Mouse (Mus musculus) spleen, postnatal 10 days (tissue): ENCODE results near the gene Krt79.

Experiments
- DNase-seq, 2 experiments: peaks; one replicate each; pipeline ENCODE4 v3.0.0; 2021 to 2022; ENCODE audit warnings: low spot score in 2 of 2

Krt79 gene

DNA sequence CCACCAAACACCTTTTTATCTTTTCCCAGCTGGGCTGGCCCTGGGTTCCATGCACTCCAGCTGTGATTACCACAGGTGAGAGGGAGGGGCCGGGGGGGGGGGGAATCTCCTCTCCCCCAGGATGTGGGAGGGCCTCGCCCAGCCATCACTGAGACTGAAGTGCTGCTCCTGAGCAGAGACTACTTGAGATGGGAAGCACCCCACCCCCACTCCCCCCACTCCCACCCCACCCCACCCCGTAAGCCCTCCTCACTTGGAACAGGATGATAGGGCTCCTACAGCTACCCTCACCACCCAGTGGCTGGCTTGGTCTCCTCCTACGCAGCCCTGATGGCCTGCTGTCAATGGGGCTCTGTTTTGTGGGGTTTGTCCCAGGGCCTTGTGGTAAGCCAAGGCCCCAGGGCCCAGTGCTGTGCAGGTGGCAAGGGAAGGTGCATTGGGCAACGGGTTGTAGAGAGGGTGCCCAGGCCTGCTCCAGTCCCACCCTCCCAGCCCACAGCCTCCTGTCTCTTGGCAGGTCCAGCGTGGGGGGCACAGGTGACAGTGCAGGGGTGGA is at the start of gene Krt79:
Gene Krt79 (minus strand): TSS at position 51 of the 556 bp plus-strand sequence.
- DNase-seq: no peak

DNA sequence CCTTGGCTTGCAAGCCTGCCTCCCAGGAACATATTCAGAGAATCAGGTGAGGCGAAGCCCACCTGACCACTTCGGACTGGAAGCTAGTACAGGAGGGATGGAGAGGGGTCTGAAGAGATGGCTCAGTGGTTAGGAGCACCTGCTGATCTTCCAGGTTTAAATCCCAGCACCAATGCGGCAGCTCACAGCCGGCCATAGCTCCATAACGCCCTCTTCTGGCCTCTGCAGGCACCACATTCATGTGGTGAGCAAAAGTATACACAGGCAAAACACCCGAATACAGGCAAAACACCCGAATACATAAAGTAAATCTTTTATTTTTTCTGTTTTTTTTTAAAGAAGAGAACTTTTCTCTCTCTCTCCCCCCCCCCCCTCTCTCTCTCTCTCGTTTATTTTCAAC is 48.6 kb upstream of the Krt79 start:
- DNase-seq: no peak

DNA sequence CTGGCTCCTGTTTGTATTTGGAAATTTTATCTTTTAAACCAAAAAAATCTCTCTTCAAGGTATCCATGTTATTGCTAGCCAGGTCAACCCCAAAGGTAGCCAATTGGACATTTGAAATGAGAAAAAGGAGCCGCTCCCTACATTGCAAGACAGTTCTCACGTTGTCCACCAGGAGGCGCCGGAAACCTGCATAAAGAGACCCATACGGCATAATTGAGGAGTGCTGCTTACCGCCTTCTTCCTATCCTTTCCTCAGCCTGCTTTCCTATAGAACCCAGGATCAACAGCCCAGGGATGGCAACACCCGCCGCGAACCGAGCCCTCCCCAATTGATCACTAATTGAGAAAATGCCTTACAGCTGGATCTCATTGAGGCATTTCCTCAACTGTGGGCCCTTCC is 48.0 kb upstream of the Krt79 start:
- DNase-seq: peak; percentile 78 to 87

DNA sequence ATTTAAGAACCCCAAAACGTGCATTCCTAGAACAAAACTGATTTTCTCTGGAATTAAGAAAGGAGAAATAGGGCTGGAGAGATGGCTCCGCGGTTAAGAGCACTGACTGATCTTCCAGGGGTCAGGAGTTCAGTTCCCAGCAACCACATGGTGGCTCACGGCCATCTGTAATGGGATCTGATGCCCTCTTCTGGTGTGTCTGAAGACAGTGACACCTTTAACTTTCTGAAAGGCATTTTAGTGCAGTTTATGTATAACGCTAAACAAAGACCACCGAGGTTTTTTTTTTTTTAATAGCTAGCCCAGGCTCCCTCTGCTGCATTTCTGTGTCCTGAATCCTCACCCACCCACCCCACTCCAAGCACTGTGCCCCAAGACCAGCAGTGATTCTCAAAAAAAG is 44.6 kb upstream of the Krt79 start:
- no peak for DNase-seq

DNA sequence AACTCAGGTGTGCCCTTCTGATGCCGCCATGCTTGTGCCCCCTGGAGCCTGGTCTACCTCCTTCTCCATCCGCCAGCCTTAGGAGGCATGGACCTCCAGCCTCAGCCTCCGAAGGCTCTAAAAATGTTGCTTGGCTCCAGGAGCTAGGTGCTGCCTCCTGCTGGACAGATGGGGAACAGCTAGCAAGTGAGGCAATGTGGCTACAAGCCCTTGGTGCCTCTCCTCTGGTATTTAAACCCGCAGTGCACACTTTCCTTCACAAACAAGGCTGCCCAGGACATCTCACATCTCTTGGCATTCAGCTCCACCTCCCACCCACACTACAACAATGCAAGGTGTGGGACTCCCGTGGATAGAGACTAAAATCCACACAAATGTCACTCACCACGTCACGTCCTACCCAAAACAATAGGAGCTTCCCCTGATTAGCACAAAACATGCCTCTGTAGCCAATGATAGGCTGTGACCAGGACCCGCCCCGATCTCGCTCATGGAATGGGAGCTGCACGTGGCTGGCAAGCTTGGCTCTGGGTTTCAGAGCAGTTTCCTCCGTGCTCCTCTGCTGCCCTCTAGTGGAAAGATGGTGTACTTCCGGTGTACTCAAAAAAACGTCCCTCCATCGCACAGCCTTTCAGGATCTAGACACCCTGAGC is 44.0 kb upstream of the Krt79 start:
- peak; percentile 80 to 90 for DNase-seq

DNA sequence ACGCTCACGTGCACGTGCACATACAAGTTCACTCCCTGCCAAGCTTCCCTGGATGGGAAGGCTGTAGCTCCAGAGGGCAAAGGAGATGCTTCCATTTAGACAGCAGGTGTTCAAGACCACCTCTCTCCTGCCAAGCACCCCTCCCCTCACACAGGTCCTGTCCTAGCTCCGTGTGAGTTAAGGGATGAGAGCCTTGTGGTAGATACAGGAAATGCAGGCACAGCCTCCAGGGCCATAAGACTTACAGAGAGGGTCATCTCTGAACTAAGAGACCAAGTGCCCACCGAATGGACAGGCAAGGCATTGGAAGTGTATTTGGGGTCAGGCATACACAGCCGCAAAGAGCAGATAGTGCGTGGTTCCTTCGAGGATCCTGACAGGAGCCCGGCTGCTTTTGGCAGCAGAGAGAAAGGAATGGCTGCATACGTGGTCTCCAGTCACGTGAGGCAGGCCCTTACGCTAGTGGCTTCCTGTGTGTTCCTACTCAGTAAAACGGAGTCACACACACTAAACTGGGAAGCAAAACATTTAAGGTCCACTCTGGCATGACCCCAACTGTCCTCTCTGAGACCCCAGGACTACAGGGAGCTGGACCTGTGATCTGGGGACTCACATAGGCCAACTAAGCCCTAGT is 43.3 kb upstream of the Krt79 start:
- DNase-seq: no peak

DNA sequence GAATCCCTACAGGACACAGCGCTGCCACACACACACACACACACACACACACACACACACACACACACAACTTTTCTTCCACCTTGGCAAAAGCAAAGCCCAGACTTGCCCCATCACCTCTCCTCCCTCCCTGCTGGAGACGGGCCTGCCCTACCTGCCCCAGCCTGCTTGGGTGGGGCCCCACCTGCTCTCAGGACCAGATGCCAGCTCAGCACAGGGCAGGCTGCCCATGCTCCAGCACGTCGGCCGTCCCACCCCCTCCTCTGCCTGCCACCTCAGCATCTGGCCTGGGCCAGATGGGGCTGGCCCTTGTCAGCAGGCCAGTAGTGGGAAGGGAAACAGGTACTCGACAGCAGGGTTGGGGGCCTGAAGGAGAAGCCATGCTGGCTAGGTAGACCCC is 40.7 kb upstream of the Krt79 start:
- no peak for DNase-seq

DNA sequence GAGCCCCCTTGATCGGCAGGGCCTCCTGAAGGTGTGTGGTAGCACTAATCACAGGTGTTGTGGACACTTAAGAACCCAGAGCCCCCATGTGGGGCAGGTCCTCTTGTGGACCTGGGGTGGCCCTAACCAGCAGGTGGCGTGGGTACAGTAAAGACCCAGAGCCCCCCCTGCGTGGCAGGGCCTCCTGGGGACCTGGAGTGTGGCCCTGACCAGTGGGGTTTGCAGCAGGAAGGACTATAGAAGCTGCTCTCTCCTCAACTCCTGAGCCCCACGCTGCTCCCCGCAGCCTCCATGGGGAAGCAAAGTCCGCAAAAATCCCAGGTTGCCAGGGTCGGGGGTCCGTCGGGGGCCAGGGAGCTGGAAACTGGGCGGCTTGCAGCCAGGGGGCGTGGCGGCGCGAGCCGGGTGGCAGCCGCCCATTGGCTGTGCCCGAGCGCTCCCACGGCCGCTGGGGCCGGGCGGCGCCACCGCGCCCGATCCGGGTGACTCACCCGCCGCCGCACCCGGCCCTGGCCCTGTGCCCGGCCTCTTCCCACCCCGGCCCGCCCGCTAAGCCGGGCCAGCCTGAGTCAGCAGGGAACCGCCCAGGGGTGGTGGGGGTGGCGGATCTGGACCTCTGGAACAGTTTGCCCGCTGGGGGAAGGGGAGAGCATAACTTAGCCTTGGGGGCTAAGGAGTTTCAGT is 37.1 kb upstream of the Krt79 start:
- peak; percentile 81 to 93 for DNase-seq

DNA sequence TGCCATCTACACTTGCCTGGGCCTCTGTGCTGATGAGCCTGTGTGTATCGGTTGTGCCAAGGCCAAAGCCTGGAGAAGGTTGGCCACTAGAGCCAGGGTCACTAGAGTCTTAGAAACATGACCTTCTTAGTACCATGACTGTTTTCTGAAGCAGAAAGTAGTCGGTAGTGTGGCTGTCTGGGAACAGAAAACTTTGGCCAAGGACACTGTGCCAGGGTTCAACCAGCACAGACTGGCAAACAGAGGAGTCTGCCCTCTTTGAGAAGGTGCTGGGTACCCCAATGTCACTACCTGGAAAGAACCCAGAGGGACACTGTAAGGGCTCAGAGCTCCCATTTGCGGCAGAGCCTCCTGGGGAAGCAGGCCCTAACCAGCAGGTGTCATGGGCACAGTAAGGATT is 36.5 kb upstream of the Krt79 start:
- DNase-seq: peak in 1 of 2 experiments; percentile 50

DNA sequence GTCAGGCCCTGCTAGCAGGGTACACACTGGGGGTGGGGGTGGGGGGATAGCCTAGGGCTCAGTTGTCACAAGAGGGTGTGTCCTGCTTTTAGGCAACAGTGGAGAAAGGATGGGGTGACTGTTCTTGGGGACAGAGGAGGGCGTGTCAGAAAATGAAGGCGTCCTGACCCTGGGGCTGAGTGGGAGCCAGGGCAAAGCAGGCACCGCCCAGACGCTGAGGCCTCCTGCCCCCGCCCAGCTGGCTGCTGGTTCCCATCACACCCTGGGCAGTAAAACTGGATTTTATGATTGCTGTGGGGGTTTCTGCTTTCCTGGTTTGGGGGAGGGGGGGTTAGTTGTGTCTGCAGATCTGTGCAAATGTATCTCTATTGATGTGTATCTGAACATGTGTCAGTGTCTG is 35.9 kb upstream of the Krt79 start:
- DNase-seq: peak in 1 of 2 experiments; percentile 75

DNA sequence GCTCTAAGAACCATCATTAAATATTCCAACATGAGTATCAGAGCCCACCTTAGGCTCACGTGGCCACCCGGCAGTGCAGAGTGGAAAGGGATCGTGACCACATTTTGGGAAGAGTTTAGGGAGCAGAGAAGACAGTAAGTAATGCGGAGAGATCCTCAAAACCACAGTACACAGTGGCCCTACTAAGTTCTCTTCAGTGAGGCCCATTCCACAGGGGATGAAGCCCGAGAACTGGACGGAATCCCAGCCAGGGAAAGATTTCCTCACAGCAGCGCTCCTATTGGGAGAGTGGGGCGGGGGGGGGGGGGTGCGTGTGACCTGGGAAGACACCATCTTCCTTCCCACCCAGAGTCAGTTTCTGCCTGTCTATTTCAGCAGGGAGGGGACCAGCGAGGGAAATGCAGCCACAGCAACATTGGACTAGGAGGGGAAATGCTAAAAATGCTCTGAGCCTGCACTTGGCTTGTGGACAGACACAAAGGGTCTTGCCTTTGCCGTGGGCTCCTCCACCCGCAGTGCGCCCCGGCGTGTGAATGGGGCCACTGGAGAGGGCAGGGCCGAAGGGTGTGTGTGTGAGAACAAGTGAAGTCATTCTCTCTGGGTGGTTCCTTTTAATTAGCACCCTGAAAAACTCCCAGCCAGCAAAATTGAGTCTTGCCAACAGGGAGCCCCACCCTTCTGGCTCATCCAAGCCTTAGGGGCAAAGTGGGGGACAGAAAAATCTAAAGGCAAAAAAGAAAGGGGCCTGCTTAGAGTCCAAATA is 34.1 kb upstream of the Krt79 start:
- DNase-seq: no peak

DNA sequence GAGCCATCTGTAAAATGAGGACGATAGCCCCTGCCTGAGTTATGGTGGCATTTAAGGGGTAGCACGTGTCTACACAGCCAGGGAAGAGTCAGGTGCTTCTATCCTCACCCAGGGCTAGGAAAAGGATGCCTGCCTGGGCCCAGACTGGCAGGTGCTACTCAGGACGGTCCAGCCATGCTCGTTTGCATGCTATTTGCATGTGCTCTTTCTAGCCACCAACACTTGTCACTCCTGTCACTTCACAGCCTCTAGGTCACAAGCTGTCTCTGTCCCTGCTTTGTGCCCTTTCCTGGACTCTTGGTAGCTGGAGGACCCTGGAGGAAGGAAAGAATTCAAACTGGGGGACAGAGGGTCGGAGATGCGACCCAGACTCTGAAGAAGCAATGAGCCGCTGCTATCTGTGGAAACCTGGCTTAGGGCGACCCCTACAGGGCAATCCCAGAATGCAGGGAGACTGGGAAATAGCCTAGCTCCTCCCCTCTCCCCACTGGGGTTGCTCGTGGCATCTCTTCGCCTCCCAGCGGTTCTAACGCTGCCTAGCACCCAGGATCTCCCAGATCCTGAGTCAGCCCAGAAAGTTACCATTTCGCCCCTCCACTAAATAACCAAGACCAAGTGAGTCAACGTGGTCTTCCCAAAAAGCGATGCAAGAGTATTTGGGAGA is 33.4 kb upstream of the Krt79 start:
- peak; percentile 89 to 93 for DNase-seq

DNA sequence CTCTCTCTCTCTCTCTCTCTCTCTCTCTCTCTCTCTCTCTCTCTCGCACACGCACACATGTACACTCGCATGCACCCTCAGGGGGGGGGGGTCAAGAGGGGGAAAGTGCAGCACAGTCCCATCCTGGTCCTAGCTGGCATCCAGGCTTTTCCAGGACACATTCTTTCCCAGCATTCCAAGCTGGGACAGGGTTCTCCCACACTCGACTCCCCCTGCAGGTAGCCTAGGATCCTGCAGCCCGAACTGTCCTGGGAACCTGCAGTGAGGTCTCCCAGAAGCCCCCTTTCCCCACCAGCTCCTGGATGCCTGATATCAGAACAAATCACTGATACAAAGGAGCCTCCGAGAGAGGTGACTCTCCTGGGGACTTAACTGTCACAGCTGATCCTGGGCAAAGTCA is 30.4 kb upstream of the Krt79 start:
- peak in 1 of 2 experiments; percentile 34 for DNase-seq

DNA sequence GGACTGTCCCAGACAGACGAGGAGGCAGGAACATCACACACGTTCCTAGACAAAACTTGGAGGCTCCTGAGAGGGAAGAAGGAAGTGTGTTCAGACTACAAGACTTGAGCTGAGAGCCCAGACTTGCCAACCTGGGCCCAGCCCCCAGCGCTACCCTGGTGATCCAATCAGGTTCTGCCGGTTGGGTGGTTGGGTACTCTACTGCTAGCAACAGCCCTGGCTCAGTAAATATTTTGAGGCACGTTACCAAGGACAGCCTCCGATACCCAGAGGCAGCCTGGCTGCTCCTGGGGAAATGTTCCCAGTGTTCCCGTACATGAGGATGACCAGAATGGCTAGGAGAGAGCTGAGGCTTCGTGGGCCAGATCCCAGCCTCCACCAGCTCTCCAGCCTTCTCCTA is 26.7 kb upstream of the Krt79 start:
- DNase-seq: no peak

DNA sequence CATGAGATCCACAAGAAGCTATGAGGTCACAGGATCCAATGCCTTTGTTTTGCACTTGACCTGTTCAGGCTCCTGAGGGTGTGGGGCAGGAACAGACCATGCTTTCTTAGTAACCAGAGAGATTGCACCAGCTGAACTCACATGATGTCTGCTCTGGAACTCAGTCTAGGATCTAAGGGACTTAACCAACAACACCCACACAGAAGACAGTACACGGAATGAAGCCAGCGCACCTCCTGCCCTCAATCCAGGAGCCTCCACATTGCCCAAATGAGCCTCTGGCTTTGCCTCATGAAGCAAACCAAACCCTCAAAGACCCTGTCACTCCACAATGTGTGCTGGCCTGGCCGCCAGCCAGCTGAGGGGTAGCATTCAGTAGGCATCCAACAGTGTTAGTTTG is 18.8 kb upstream of the Krt79 start:
- no peak for DNase-seq

DNA sequence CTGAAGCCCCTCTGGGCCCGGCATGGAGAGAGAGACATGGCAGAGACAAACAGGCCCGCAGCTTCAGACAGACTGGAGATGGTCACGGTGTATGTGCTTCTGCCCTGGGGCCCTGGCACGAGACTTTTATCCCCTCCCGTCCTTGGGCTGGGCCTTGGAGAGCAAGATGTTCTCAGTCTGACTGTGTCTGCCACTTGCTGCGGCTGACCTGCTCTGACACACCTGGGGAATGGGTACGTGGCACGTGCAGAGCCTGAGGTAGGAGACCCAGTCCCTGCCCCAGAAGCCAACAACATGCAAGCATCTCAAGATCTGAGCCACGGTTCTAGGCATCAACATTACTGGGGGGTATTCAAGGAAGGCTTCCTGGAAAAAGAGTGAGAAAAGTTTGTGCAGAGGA is 14.1 kb upstream of the Krt79 start, which contains the start of gene Krt78:
Gene Krt78 (minus strand): TSS at position 101 of the 400 bp plus-strand sequence.
- no peak for DNase-seq

DNA sequence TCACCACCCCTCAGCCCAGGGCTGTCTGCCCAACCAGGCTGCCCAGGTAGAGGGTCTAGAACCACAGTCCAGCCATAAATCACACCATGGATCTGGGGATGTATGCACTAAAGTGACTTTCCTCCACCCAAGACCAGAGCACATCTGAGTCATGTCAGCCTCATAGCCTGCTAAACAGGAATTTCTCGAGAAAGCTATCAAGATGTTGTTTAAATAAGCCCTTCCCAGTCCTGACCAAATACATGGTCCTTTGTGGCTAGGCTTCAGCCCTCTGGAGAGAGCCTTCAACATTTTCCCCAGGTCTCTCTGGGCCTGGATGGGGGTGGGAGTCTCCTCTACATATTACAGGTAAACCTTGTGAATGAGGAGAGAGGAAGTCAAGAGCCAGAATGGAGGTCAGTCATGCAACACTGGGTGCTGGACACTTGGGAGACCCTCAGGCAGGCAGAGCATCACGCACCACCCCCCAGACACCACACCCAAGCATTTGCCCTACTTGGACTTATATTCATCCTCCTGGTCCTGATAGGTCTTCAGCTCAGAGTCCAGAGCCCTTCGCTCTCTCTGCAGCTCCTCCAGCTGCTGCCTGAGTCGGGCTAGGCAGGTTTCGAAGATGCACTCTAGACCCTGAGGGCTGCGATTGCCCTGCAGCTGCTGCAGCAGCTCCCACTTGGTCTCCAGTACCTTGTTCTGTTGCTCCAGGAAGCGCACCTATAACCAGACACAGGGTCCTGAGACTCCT is 12.8 kb upstream of the Krt79 start:
- no peak for DNase-seq

DNA sequence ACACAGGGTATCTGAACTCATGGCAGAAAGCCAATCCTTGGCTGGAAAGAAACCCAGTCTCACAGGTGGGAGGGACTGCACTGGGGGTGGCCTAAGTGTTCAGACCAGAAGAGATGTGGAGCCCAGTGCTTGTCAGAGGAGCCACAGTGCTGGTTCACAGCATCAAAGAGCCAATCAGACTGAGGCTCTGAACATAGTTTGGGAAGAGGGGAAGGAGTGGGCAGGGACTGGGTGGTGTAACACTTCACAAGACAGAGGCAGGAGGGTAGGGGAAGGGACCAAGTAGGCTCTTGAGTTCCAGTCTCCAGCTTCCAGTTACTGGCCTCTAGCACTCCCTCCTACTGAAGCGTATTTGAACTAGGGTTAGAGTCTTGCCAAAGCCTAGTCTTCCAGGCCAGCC is 5.3 kb upstream of the Krt79 start:
- DNase-seq: no peak

DNA sequence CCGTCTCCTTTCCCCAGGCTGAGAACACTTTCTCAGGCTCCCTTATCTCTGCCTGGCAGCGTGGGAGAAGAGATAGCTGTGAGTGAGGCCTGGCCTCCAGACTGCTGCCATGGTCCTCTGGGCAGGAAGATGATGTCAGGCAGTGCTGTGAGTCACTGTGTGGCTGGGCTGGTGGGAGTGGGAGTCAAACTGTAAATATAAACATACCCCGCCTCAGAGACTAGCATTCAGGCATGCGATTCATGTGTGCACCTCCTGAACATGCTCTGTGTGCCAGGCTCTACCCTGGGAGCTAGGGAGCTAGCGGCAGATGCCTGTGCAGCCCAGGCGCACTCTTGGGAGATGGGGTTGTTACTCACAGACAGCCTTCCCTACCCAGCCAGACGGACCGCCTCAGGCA is 1.8 kb upstream of the Krt79 start:
- no peak for DNase-seq

DNA sequence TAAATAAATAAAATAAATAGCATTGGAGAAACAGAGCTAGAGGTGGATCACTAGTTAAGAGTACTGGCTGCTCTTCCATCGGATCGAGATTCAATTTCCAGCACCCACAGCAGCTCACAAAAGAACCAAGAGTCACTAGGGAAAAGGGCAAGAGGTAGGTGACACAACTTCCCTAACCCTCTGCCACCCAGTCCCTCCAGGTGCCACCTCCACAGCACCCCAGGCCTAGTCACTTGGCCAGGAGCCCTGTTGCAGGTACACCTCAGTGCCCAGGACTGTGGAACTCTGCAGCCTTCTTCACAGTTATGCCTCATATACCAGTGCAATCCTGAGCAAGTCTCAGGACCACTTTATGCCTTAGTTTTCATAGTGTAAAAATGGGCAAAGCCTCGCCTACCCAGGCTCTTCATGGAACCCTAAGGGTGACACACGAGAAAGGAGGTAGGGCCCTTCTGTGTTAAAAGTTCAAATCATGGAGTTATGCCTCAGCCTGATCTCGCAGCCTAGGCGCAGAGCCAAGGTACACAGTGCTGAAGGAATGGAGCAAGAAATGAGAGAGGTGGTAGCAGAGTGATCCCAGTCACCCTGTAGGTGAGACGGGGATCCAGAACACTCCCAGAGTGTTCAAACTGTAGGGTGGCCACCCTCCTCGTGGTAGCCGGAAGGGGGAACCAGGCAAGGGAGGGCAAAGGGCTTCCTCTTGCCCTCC is 1.4 kb downstream of the Krt79 start:
- no peak for DNase-seq
